Mouse (Mus musculus) cerebellum, adult 11 months (tissue): Measurements from ENCODE around the gene Mboat7.

Experiments
- DNase-seq: peaks from one replicate; pipeline ENCODE4 v3.0.0; 2022

Mboat7 gene

GRCm38 (mm10) chr7:3692382-3692986, 839 bp downstream of the Mboat7 start, which contains the start of gene Tsen34:
Gene Tsen34, plus strand, starts transcription at chr7:3692863.
- DNase-seq: no peak

GRCm38 (mm10) chr7:3691919-3692318, 1.4 kb downstream of the Mboat7 start:
- no peak for DNase-seq

GRCm38 (mm10) chr7:3685400-3686187, 7.7 kb downstream of the Mboat7 start:
- DNase-seq: peak; percentile 66

- DNase-seq: no peak
Measured at GRCm38 (mm10) chr7:3684698-3685097, 8.6 kb downstream of the Mboat7 start.

- no peak for DNase-seq
Measured at GRCm38 (mm10) chr7:3683908-3684550, 9.3 kb downstream of the Mboat7 start.

- no peak for DNase-seq
Measured at GRCm38 (mm10) chr7:3677342-3677741, 16.0 kb downstream of the Mboat7 start, which contains the start of gene Tmc4. Gene Tmc4, minus strand, starts transcription at chr7:3677553.

GRCm38 (mm10) chr7:3676371-3676770, 17.0 kb downstream of the Mboat7 start:
- DNase-seq: no peak

- DNase-seq: no peak
Measured at GRCm38 (mm10) chr7:3675228-3675548, 18.1 kb downstream of the Mboat7 start.

GRCm38 (mm10) chr7:3674507-3675227, 18.7 kb downstream of the Mboat7 start:
- DNase-seq: peak; percentile 78

- DNase-seq: no peak
Measured at GRCm38 (mm10) chr7:3666921-3667391, 26.4 kb downstream of the Mboat7 start.

GRCm38 (mm10) chr7:3665215-3666114, 27.9 kb downstream of the Mboat7 start, which contains the start of gene Leng1:
Gene Leng1, minus strand, starts transcription at chr7:3665840.
- DNase-seq: peak; percentile 95

GRCm38 (mm10) chr7:3664524-3665214, 28.7 kb downstream of the Mboat7 start:
- no peak for DNase-seq

GRCm38 (mm10) chr7:3658578-3658977, 34.7 kb downstream of the Mboat7 start:
- no peak for DNase-seq

- DNase-seq: no peak
Measured at GRCm38 (mm10) chr7:3656966-3657365, 36.4 kb downstream of the Mboat7 start.

- no peak for DNase-seq
Measured at GRCm38 (mm10) chr7:3646641-3647040, 46.7 kb downstream of the Mboat7 start.

GRCm38 (mm10) chr7:3646188-3646587, 47.1 kb downstream of the Mboat7 start:
- DNase-seq: no peak

GRCm38 (mm10) chr7:3645488-3646025, 47.8 kb downstream of the Mboat7 start:
- DNase-seq: no peak

- peak; percentile 99 for DNase-seq
Measured at GRCm38 (mm10) chr7:3644672-3645487, 48.4 kb downstream of the Mboat7 start, which contains the start of gene Cnot3. Gene Cnot3, plus strand, starts transcription at chr7:3645268.

GRCm38 (mm10) chr7:3644348-3644671, 49.0 kb downstream of the Mboat7 start:
- no peak for DNase-seq

GRCm38 (mm10) chr7:3643843-3644242, 49.5 kb downstream of the Mboat7 start:
- DNase-seq: no peak
